Mouse (Mus musculus) lung, embryonic 14.5 days (tissue): ENCODE measurements at regions not wholly inside any gene's neighbourhood (a gene's known extent, or its start where the extent isn't known, plus 50 kb on each side); places are given as distances from the start of the nearest gene placed in this dataset.

Experiments used
- ATAC-seq: fragments of 200-750 bp; cut with Nextera tagmentation; 2 replicates; pipeline ENCODE4 v1.8.0; 2017; ENCODE audit warnings: mild to moderate bottlenecking, moderate TSS enrichment, moderate library complexity; ENCODE audit not compliant: insufficient read depth
- DNase-seq: peaks from one replicate; pipeline ENCODE4 v3.0.0-alpha.2; 2015
- H3K27ac ChIP-seq: fragments of 300-500 bp; sonication (generic); 2 replicates; pipeline ENCODE4 v1.5.1; 2014; ENCODE audit warnings: low read depth, mild to moderate bottlenecking, moderate library complexity
- H3K27me3 ChIP-seq: fragments of 300-500 bp; sonication (generic); 2 replicates; pipeline ENCODE4 v1.6.1; 2014; ENCODE audit warnings: low read length, control low read depth; ENCODE audit not compliant: insufficient read depth
- H3K36me3 ChIP-seq: fragments of 300-500 bp; sonication (generic); 2 replicates; pipeline ENCODE4 v1.6.1; 2014; ENCODE audit warnings: control low read depth; ENCODE audit not compliant: insufficient read depth
- H3K4me1 ChIP-seq: fragments of 300-500 bp; sonication (generic); 2 replicates; pipeline ENCODE4 v1.6.1; 2014; ENCODE audit warnings: antibody characterized with exemption, control low read depth; ENCODE audit not compliant: insufficient read depth
- H3K4me2 ChIP-seq: fragments of 300-500 bp; sonication (generic); 2 replicates; pipeline ENCODE4 v1.6.1; 2014; ENCODE audit warnings: mild to moderate bottlenecking
- H3K4me3 ChIP-seq: fragments of 300-500 bp; sonication (generic); 2 replicates; pipeline ENCODE4 v1.5.1; 2014; ENCODE audit warnings: low read depth, low read length
- H3K9ac ChIP-seq: fragments of 300-500 bp; sonication (generic); 2 replicates; pipeline ENCODE4 v1.6.1; 2014
- H3K9me3 ChIP-seq: fragments of 300-500 bp; sonication (generic); 2 replicates; pipeline ENCODE4 v1.6.1; 2016; ENCODE audit warnings: low read depth, low read length, control low read depth
- CTCF ChIP-seq: IDR thresholded peaks from 2 replicates; pipeline ENCODE4 v1.5.1; 2016; ENCODE audit warnings: antibody characterized with exemption, low read depth
- WGBS: fragments of 180-500 bp; shearing (Covaris S2); extraction: QIAGEN DNeasy Blood & Tissue Kit; methylation state at CpG from one replicate; pipeline ENCODE4 v1.1.7; 2014; 5-methylcytosine and 5-hydroxymethylcytosine counted together

DNA sequence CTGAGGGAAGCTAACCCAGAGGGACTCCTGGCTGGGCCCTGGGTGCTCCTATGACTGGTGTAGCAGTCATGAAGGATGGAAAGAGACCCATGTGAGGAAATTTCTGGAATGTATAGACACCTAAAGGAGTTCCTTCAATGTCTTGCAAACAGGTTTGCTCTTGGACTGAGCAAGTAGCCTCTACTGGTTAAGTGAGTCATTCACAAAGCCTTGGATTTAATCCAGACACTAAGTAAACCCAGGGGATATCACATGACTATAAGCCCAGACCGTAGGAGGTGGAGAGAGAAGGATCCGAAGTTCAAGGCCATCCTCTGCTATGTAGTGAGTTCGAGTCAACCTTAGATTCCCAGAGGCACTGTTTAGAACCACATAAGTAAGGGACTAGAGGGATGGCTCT lies 1286.5 kb upstream of the A1bg start:
- 86% methylated on average over 3 of the region's 3 CpGs for WGBS
- Histone ChIP-seq H3K4me3 (no peak overlapping the region), H3K27me3 (no peaks in the 10 kb centered on the region), H3K4me2 (no peak overlapping the region), H3K36me3 (no peaks in the 10 kb centered on the region), H3K9ac (no peak overlapping the region), H3K4me1 (no peaks in the 10 kb centered on the region), H3K9me3 (no peaks in the 10 kb centered on the region), H3K27ac (no peak overlapping the region)
- ATAC-seq (no peak), DNase-seq (no peak)
- no peak for TF ChIP-seq CTCF

DNA sequence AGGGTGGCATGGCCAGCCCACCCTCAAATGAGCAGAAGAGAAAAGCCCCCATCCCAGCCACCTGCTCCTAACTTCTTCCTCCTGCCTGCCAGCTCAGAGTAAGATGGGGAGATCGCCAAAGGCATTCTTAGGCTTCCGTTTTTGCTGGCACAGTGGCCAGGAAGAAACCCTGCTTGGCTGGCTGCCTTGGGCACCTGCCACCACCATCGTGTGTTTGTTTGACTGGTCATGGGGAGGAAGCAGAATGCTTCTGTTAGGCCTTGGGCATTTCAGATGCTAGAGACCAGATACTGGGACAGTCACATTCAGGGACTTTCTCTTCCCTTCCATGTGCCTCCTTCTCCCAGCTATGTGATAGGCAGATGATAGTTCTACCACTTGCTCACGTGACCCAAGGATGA lies 1283.7 kb upstream of the A1bg start:
- Histone ChIP-seq H3K4me2 (no peak overlapping the region), H3K9me3 (no peaks in the 10 kb centered on the region), H3K4me1 (no peaks in the 10 kb centered on the region), H3K36me3 (no peaks in the 10 kb centered on the region), H3K4me3 (no peak overlapping the region), H3K27me3 (no peaks in the 10 kb centered on the region), H3K27ac (no peak overlapping the region), H3K9ac (no peak overlapping the region)
- DNase-seq (no peak), ATAC-seq (no peak)
- WGBS, result 73% methylated on average over 4 of the region's 4 CpGs
- no peak for TF ChIP-seq CTCF

DNA sequence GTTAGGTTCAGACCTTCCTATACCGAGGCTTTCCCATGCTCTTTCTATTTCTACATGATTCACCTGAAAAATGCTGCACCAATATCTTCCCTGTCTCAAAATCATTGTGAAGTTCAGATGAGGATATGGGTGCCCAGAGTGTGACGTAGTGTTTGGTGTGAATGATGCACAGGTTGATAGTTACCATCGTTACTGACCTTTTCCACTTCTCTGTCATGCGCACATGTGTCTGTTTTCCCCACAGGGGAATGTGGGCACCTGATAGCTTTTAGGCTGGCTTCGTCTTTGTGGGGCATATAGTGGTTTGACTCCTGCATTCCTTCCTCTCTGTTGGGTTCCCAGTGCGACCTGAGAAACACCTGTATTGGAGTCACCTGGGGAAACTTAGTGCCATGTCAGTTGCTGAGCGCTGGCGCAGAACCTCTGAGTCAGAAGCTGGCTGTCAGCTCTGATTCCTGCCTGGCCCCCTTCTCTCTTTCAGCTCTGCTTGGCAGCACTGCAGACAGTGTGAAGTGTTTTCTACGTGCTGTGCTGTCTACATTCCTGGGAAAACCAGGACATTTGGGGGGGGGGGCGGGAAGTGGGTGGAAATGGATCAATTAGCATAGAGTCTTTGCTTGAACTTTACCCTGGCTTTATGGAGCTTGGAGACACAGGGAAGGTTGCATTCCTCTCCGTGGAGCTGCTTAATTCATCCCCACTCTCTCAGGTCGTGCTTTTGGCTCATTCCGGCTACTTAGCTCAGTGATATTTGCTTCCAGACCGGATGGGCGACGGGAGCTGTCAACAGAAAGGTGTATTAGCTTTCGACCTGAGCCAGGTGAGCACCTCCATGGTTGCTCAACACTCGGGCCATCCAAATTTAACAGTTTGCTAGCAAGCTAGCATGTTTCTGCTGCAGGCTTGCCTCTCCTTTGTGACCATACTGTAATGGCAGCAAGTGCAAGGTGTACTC lies 1281.4 kb upstream of the A1bg start:
- DNase-seq (peak; percentile 45), ATAC-seq (peak; percentile 76; the same call in 1 of the 2 replicates)
- WGBS, result 53% methylated on average over 18 of the region's 18 CpGs
- TF ChIP-seq CTCF, result no peak
- H3K27ac ChIP-seq, result peak overlapping the region; percentile 46; the same call in 1 of the 2 replicates
- H3K9ac ChIP-seq, result no peak overlapping the region
- H3K9me3 ChIP-seq, result no peaks in the 10 kb centered on the region
- no peak overlapping the region for H3K4me3 ChIP-seq
- no peaks in the 10 kb centered on the region for H3K4me1 ChIP-seq
- no peak overlapping the region for H3K4me2 ChIP-seq
- H3K27me3 ChIP-seq, result no peaks in the 10 kb centered on the region
- H3K36me3 ChIP-seq, result no peaks in the 10 kb centered on the region

DNA sequence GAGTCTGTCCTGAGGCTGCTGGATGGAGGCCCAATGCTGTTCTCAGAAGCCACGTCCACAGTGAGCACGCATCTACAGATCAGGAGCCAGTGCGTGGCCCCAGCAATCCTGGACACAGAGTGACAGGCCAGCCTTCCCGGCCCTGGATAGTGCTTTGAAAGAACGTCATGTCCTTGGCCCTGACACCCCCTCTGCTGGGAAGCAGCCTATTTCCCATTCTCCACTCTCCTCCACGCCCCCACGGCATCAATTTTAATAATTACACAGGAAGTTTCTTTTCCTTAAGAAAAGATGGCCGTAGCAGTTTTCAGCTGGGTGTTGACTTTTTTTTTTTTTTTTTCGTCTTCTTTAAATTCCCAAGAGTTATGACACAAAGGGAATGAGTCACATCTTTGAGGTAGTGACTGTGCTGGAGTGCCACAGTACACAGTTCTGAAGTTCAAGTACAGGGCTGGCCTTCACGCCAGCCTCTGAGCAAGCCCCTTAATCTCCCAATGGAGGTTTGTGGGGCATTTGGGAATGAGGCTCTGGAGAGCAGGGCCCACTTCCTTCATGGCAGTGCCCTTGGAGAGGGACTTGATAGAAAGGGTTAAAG lies 1280.1 kb upstream of the A1bg start:
- DNase-seq, result peak; percentile 29
- no peak for ATAC-seq
- no peaks in the 10 kb centered on the region for H3K36me3 ChIP-seq
- H3K27me3 ChIP-seq, result no peaks in the 10 kb centered on the region
- no peaks in the 10 kb centered on the region for H3K4me1 ChIP-seq
- H3K4me2 ChIP-seq, result no peak overlapping the region
- 55% methylated on average over 10 of the region's 10 CpGs for WGBS
- no peak for TF ChIP-seq CTCF
- H3K9me3 ChIP-seq, result no peaks in the 10 kb centered on the region
- no peak overlapping the region for H3K27ac ChIP-seq
- no peak overlapping the region for H3K9ac ChIP-seq
- no peak overlapping the region for H3K4me3 ChIP-seq

DNA sequence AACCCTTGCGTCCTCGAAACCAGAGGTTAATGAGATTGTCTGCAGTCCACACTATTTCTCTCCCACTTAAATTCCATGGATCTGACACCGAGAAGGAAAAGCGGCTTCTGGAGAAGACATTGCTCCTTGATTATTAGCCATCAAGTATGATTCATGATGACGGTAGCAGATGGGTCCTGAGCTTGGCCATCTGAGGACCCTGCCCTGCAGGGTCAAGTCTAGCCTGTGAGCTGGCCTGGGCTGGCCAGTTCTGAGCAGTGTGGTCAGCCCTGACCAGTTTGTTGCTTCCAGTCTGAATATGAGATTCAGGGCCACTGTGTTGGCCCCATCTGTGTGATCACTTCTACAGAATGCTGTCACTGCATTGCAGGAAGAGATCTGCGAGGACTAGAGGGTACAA lies 1275.9 kb upstream of the A1bg start:
- WGBS, result 92% methylated on average over 6 of the region's 6 CpGs

DNA sequence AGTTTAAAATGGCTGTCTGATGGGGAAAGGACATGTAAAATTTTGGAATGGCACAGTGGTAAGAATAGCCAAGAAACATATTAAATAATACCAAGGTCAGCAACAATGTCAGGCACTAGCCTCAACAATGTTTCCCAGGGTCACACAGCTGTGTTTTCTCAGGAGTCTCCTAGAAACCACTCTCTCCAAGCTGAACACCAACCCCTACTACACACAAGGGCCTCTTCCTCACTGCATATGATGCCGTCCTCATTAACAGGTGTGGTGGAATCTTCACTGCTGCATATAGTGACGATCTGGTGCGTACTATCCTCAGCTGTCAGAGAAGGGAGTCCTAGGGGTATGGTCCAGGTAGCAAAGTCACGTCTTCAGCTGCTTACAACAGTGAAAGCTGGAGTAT lies 1275.4 kb upstream of the A1bg start:
- Histone ChIP-seq H3K9ac (no peak overlapping the region), H3K4me2 (no peak overlapping the region), H3K4me1 (no peaks in the 10 kb centered on the region), H3K27ac (no peak overlapping the region), H3K4me3 (no peak overlapping the region), H3K27me3 (no peaks in the 10 kb centered on the region), H3K36me3 (no peaks in the 10 kb centered on the region), H3K9me3 (no peaks in the 10 kb centered on the region)
- TF ChIP-seq CTCF, result no peak
- ATAC-seq, result no peak
- 82% methylated on average over 4 of the region's 4 CpGs for WGBS
- DNase-seq, result no peak

More for the DNA sequence above, 1275.9 kb upstream of the A1bg start:
- no peaks in the 10 kb centered on the region for H3K36me3 ChIP-seq
- H3K27me3 ChIP-seq, result no peaks in the 10 kb centered on the region
- no peak for DNase-seq
- no peak overlapping the region for H3K4me2 ChIP-seq
- H3K27ac ChIP-seq, result no peak overlapping the region
- H3K9ac ChIP-seq, result no peak overlapping the region
- ATAC-seq, result no peak
- H3K9me3 ChIP-seq, result no peaks in the 10 kb centered on the region
- no peak overlapping the region for H3K4me3 ChIP-seq
- TF ChIP-seq CTCF, result no peak
- H3K4me1 ChIP-seq, result no peaks in the 10 kb centered on the region

DNA sequence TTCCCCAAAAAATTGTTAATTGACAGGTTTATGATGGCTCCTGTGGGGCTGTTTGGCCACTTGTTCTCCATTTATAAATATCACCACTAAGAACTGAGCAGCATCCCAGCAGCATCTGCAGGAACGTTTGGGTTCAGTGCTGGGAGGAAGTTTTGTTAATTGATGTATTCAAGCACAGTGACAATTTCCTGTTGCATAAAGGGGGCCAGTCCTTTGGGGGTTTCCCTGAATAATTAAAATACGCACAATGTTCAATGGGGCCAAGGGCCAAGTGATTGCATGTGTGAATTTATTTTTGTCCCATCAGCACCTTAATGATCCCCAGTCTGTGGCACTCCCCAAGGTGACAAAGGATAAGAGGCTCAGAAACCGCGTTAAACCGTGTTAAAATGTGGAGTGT lies 1272.6 kb upstream of the A1bg start:
- Histone ChIP-seq H3K36me3 (no peaks in the 10 kb centered on the region), H3K27me3 (no peaks in the 10 kb centered on the region), H3K4me2 (no peak overlapping the region), H3K4me1 (no peaks in the 10 kb centered on the region), H3K4me3 (no peak overlapping the region), H3K9ac (no peak overlapping the region), H3K9me3 (no peaks in the 10 kb centered on the region), H3K27ac (no peak overlapping the region)
- TF ChIP-seq CTCF, result no peak
- WGBS, result 67% methylated on average over 5 of the region's 5 CpGs
- ATAC-seq (no peak), DNase-seq (no peak)
